Mouse (Mus musculus): ENCODE measurements around the gene Wdpcp.

DNA sequence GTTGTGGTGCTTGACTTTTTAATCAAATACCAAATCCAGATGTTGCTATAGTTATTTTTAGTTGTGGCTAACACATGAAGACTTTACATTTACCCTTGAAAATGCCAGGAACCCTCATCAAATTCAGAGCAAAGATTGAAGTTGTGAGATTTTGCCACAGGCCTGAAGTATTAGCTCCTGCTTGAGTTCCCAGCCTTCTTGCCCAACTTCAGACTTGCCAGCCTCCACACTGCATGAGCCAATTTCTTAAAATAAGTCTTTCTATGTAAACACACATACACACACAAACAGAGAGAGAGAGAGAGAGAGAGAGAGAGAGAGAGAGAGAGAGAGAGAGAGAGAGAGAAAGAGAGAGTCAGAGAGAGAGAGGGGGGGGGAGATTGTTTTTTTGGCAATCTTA, 26.1 kb upstream of the Wdpcp start:
- TF ChIP-seq CTCF (IDR thresholded peaks at IDR 0.05; ENCODE audit: borderline replicate concordance, insufficient read depth, low read length) (no peak), POLR2A (IDR thresholded peaks at IDR 0.05; ENCODE audit: low read depth, low read length) (no peak)
